Mouse (Mus musculus) neural tube, embryonic 11.5 days (tissue): ENCODE results near the gene Bcl6b. TPM values are rescaled to one million over a fixed set of nuclear protein-coding genes. Genes with fewer than 3 reads are reported as not detected.
A peak's percentile ranks its signal among the peaks of the same experiment; 100 is the strongest.

ENCODE experiments used
- ATAC-seq: fragments of 200-750 bp; cut with Nextera tagmentation; 2 replicates; pipeline ENCODE4 v1.8.0; 2017; ENCODE audit warnings: moderate number of reproducible peaks, mild to moderate bottlenecking, moderate TSS enrichment, moderate library complexity; ENCODE audit not compliant: insufficient read depth, low FRiP score, low TSS enrichment
- DNase-seq: peaks from one replicate; pipeline ENCODE4 v3.0.0-alpha.2; 2015; ENCODE audit warnings: low spot score
- H3K27ac ChIP-seq: fragments of 300-500 bp; sonication (generic); 2 replicates; pipeline ENCODE4 v1.5.1; 2014; ENCODE audit warnings: low read depth, mild to moderate bottlenecking, low read length
- H3K27me3 ChIP-seq: fragments of 300-500 bp; sonication (generic); 2 replicates; pipeline ENCODE4 v1.6.1; 2014; ENCODE audit warnings: mild to moderate bottlenecking, low read length, mixed read lengths; ENCODE audit not compliant: control insufficient read depth, insufficient read depth
- H3K36me3 ChIP-seq: fragments of 300-500 bp; sonication (generic); 2 replicates; pipeline ENCODE4 v1.6.1; 2014; ENCODE audit warnings: mild to moderate bottlenecking, low read length, moderate library complexity, mixed read lengths; ENCODE audit not compliant: control insufficient read depth, insufficient read depth
- H3K4me1 ChIP-seq: fragments of 300-500 bp; sonication (generic); 2 replicates; pipeline ENCODE4 v1.6.1; 2014; ENCODE audit warnings: low read length, mixed read lengths; ENCODE audit not compliant: control insufficient read depth, insufficient read depth
- H3K4me2 ChIP-seq: fragments of 300-500 bp; sonication (generic); 2 replicates; pipeline ENCODE4 v1.6.1; 2014; ENCODE audit warnings: low read depth, mild to moderate bottlenecking, moderate library complexity
- H3K4me3 ChIP-seq: fragments of 300-500 bp; sonication (generic); 2 replicates; pipeline ENCODE4 v1.5.1; 2014; ENCODE audit warnings: low read depth, low read length
- H3K9ac ChIP-seq: fragments of 300-500 bp; sonication (generic); 2 replicates; pipeline ENCODE4 v1.6.1; 2014; ENCODE audit warnings: mild to moderate bottlenecking, low read length
- H3K9me3 ChIP-seq: fragments of 300-500 bp; sonication (generic); 2 replicates; pipeline ENCODE4 v1.6.1; 2016; ENCODE audit warnings: low read length; ENCODE audit not compliant: control insufficient read depth
- WGBS: fragments of 180-500 bp; shearing (Covaris S2); extraction: QIAGEN DNeasy Blood & Tissue Kit; methylation state at CpG from one replicate; pipeline ENCODE4 v1.1.7; 2014; 5-methylcytosine and 5-hydroxymethylcytosine counted together
- polyA plus RNA-seq: library from polyadenylated mRNA; unstranded; fragments of >200 nt; fragmentation: Nextera tagmentation; extraction: Ambion mirVana; gene quantifications from 2 replicates; pipeline ENCODE4 v1.2.1, GENCODE M21; 2014

Gene Bcl6b
- polyA plus RNA-seq, 1 experiment from 2014 or later = 6.2 TPM

- WGBS = 56% methylated on average over 7 of the region's 7 CpGs
- Histone ChIP-seq H3K27me3 (peaks cover 22% of the 10 kb centered on the region), H3K27ac (no peak overlapping the region), H3K9me3 (no peaks in the 10 kb centered on the region), H3K4me1 (peaks cover 21% of the 10 kb centered on the region), H3K9ac (peak overlapping the region; percentile 86), H3K4me3 (peak overlapping the region; percentile 50), H3K36me3 (no peaks in the 10 kb centered on the region), H3K4me2 (peak overlapping the region; percentile 92)
- no peak for ATAC-seq
- no peak for DNase-seq
These were observed 9.7 kb downstream of the Bcl6b start for GRCm38 (mm10) chr11:70219873-70220272.

DNA sequence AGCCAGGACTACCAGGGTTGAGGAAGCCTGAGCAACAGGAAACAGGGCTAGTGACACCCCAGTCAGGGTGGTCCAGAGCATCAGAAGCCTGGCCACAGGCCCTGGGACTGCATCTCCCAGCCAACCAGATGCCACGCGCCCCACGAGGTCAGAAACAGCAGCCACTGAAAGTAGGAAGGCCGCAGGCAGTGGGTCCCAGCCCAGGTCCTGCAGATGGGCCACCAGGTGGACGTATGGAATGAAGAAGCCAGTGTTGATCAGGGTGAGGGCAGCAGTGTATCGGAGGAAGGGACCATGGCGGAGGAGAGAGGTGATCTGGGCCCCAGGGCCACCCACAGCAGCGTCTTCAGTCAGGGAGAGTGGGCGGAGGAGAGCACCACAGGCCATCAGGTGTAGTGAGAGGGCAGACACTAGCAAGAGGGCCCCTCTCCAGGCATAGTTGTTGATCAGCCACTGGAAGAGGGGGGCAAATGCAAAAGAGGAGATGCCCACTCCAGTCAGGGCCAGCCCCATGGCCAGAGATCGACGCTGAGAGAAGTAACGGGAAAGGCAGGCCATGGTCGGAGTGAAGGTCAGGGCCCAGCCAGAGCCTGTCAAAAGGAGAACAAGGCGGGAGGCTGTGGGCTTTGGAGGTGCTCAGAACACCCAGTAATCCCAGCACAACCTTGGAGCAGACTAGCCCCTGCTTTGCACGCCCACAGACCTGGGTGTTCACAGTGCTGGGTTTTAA lies 10.7 kb downstream of the Bcl6b start:
- Histone ChIP-seq H3K9me3 (no peaks in the 10 kb centered on the region), H3K27me3 (peaks cover 30% of the 10 kb centered on the region), H3K9ac (no peak overlapping the region), H3K27ac (no peak overlapping the region), H3K4me3 (0 out of 2 replicates have a peak overlapping the region, but pooled peaks have one; percentile 10), H3K36me3 (no peaks in the 10 kb centered on the region), H3K4me2 (peak overlapping the region; percentile 92), H3K4me1 (peaks cover 30% of the 10 kb centered on the region)
- DNase-seq (no peak), ATAC-seq (no peak)
- WGBS = 87% methylated on average over 15 of the region's 15 CpGs

DNA sequence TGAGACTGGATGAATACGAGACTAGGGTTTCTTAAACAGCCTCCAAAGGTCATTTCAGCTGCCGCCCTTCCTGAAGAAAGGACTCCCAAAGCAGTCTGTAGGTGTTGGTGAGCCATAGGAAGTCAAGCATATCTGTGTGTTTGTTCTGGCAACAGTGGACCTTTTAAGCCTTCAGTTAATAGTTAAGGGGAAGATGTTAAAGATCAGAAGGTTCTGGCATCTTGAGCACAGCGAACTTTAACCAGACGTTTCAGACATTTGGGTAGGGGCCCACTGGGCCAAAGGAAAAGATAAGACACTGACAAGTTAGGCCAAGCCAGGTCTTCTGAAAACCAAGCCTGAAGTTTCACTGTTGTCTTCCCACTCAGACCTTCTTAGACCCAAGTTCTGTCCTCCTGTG lies 11.6 kb downstream of the Bcl6b start:
- Histone ChIP-seq H3K4me3 (no peak overlapping the region), H3K4me1 (peaks cover 33% of the 10 kb centered on the region), H3K9ac (no peak overlapping the region), H3K27ac (no peak overlapping the region), H3K4me2 (no peak overlapping the region), H3K27me3 (peaks cover 39% of the 10 kb centered on the region), H3K9me3 (no peaks in the 10 kb centered on the region), H3K36me3 (no peaks in the 10 kb centered on the region)
- DNase-seq = no peak
- 89% methylated on average over 4 of the region's 4 CpGs for WGBS
- no peak for ATAC-seq

- H3K9ac ChIP-seq = no peak overlapping the region
- H3K4me3 ChIP-seq = no peak overlapping the region
- H3K9me3 ChIP-seq = no peaks in the 10 kb centered on the region
- 49% methylated on average over 3 of the region's 3 CpGs for WGBS
- no peak for ATAC-seq
- no peak overlapping the region for H3K27ac ChIP-seq
- no peak overlapping the region for H3K4me2 ChIP-seq
- H3K36me3 ChIP-seq = no peaks in the 10 kb centered on the region
- no peak for DNase-seq
- peaks cover 48% of the 10 kb centered on the region for H3K27me3 ChIP-seq
- peaks cover 28% of the 10 kb centered on the region for H3K4me1 ChIP-seq
These were observed 13.5 kb downstream of the Bcl6b start for GRCm38 (mm10) chr11:70216103-70216502.

- Histone ChIP-seq H3K27ac (no peak overlapping the region), H3K27me3 (peaks cover 48% of the 10 kb centered on the region), H3K4me3 (0 out of 2 replicates have a peak overlapping the region, but pooled peaks have one; percentile 6), H3K4me2 (no peak overlapping the region), H3K9me3 (no peaks in the 10 kb centered on the region), H3K36me3 (no peaks in the 10 kb centered on the region), H3K4me1 (peaks cover 28% of the 10 kb centered on the region), H3K9ac (no peak overlapping the region)
- ATAC-seq (no peak), DNase-seq (no peak)
- 6% methylated on average over 22 of the region's 22 CpGs for WGBS
These were observed 14.3 kb downstream of the Bcl6b start for GRCm38 (mm10) chr11:70215301-70215700.

DNA sequence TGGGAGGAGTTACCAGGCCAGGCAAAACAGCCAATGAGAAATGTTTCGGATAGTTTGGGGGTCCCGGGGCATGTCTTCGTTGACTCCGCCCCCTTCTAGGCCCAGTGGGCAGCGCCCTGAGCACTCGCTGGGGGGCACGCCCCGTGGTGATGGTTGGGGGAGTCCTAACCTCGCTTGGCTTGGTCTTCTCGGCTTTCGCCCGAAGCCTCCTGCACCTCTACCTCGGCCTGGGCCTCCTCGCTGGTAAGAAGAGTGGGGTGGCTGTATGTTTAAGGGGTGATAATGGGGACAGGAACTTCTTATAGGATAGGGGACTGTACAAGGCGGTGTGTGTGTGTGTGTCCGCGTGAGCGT lies 14.8 kb downstream of the Bcl6b start:
- no peak overlapping the region for H3K27ac ChIP-seq
- DNase-seq (no peak), ATAC-seq (no peak)
- H3K36me3 ChIP-seq = no peaks in the 10 kb centered on the region
- peaks cover 26% of the 10 kb centered on the region for H3K4me1 ChIP-seq
- H3K9me3 ChIP-seq = no peaks in the 10 kb centered on the region
- WGBS = 4% methylated on average over 18 of the region's 18 CpGs
- peaks cover 48% of the 10 kb centered on the region for H3K27me3 ChIP-seq
- peak overlapping the region; percentile 47 for H3K4me2 ChIP-seq
- peak overlapping the region; percentile 25; the same call in 1 of the 2 replicates for H3K4me3 ChIP-seq
- no peak overlapping the region for H3K9ac ChIP-seq

DNA sequence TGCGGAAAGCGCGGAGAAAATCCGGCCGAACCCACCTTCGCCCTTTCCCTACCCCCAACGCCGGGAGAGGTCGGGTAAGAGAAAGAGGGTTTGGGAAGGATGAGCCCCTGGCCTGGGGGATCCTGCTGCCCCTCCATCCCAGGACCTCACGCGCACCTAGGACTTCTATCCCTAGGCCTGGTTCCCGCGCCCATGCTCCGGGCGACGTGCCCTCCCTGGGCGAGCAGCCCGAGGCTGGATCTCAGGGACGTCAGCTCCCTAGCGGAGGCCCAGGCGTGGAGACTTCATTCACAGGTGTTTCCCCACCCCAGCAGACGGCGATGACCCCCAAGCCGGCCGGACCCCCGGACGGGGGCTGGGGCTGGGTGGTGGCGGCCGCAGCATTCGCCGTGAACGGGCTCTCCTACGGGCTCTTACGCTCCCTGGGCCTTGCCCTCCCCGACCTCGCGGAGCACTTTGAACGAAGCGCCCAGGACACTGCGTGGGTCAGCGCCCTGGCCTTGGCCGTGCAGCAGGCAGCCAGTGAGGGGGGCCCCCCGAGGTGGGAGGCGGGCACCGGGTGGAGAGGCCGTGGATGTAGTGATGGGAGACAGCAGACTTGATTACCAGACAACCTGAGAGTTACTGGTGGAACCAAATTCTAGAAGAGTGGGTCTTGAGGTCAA lies 15.3 kb downstream of the Bcl6b start:
- ATAC-seq = peak; percentile 31; the same call in 1 of the 2 replicates
- WGBS = 1% methylated on average over 46 of the region's 46 CpGs
- Histone ChIP-seq H3K9ac (peak overlapping the region; percentile 28), H3K9me3 (no peaks in the 10 kb centered on the region), H3K4me2 (peak overlapping the region; percentile 47), H3K4me3 (peak overlapping the region; percentile 25), H3K27ac (no peak overlapping the region), H3K4me1 (peaks cover 23% of the 10 kb centered on the region), H3K36me3 (no peaks in the 10 kb centered on the region), H3K27me3 (peaks cover 48% of the 10 kb centered on the region)
- no peak for DNase-seq

- Histone ChIP-seq H3K27me3 (peaks cover 48% of the 10 kb centered on the region), H3K4me1 (peaks cover 17% of the 10 kb centered on the region), H3K9ac (peak overlapping the region; percentile 28), H3K9me3 (no peaks in the 10 kb centered on the region), H3K36me3 (no peaks in the 10 kb centered on the region), H3K4me2 (peak overlapping the region; percentile 47), H3K27ac (no peak overlapping the region), H3K4me3 (peak overlapping the region; percentile 25)
- ATAC-seq (no peak), DNase-seq (no peak)
- WGBS = 7% methylated on average over 26 of the region's 26 CpGs
These were observed 15.9 kb downstream of the Bcl6b start for GRCm38 (mm10) chr11:70213736-70214135.

GRCm38 (mm10) chr11:70212896-70213295 lies 16.7 kb downstream of the Bcl6b start:
- peaks cover 48% of the 10 kb centered on the region for H3K27me3 ChIP-seq
- H3K4me3 ChIP-seq = no peak overlapping the region
- H3K9ac ChIP-seq = no peak overlapping the region
- H3K4me2 ChIP-seq = no peak overlapping the region
- no peaks in the 10 kb centered on the region for H3K9me3 ChIP-seq
- H3K4me1 ChIP-seq = peaks cover 16% of the 10 kb centered on the region
- no peaks in the 10 kb centered on the region for H3K36me3 ChIP-seq
- 12% methylated on average over 9 of the region's 9 CpGs for WGBS
- no peak for ATAC-seq
- peak; percentile 56 for DNase-seq
- H3K27ac ChIP-seq = no peak overlapping the region
